In the genomic region with DNA sequence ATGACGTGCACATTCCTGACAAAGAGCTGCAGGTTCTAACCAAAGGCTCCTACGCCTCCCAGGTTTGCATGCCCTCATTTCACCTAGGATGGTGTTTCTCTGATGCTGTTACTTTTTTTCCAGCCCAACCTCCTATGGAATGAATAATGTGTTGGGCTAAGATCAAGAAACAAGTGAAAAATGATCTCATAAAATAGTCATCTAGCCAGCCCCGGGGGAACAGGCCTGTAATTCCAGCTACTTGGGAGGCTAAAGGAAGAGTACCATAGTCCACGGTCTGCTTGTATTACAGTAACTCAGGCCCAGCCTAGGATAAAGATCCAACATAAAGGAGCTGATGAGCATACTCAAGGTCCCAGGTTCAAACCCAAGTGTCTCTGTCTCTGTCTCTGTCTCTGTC, we compare ENCODE assay signal across 19 mouse cellular contexts. TPM values are rescaled to one million over a fixed set of nuclear protein-coding genes. Genes with fewer than 3 reads are reported as not detected.
DNase-seq lines count a peak whose midpoint lies in the region; ATAC-seq lines count a peak whose summit lies in the region.
"Had no signal": no experiment of that assay in that cellular context is flagged by ENCODE, and none has a peak within 500 bp of the region (broad histone marks: within the 10 kb centered on the region; RNA-seq: fewer than 3 reads in every experiment).

No protein-coding gene starts in this region.

- WGBS in kidney, embryonic 14.5 days, result 39% methylated on average over 4 of the region's 4 CpGs

- no peaks in the 10 kb centered on the region for H3K27me3 ChIP-seq in kidney, embryonic 14.5 days (ENCODE audit: control insufficient read depth, insufficient read depth, low read length)
- H3K27me3 ChIP-seq: CH12.LX; forebrain, embryonic 13.5 days; midbrain, embryonic 13.5 days had no signal

- no peak overlapping the region for H3K27ac ChIP-seq in kidney, embryonic 14.5 days (ENCODE audit: low read depth, low read length)
- H3K27ac ChIP-seq: forebrain, embryonic 13.5 days; liver, embryonic 14.5 days; midbrain, embryonic 13.5 days had no signal

- H3K4me1 ChIP-seq in kidney, embryonic 14.5 days (ENCODE audit: control insufficient read depth, insufficient read depth, low read length), result no peaks in the 10 kb centered on the region
- H3K4me1 ChIP-seq: forebrain, embryonic 13.5 days; midbrain, embryonic 13.5 days had no signal

- no peaks in the 10 kb centered on the region for H3K36me3 ChIP-seq in kidney, embryonic 14.5 days (ENCODE audit: control insufficient read depth, insufficient read depth, low read length)
- H3K36me3 ChIP-seq: midbrain, embryonic 13.5 days had no signal

- H3K4me2 ChIP-seq in kidney, embryonic 14.5 days (replicated peaks; ENCODE audit: low read depth, low read length), result no peak overlapping the region
- H3K4me2 ChIP-seq: forebrain, embryonic 13.5 days; heart, embryonic 11.5 days; midbrain, embryonic 13.5 days had no signal

- H3K9me3 ChIP-seq in kidney, embryonic 14.5 days (ENCODE audit: control insufficient read depth, low read length), result no peaks in the 10 kb centered on the region
- H3K9me3 ChIP-seq: forebrain, embryonic 13.5 days; midbrain, embryonic 13.5 days had no signal

- H3K4me3 ChIP-seq in kidney, embryonic 14.5 days (ENCODE audit: low read length), result no peak overlapping the region
- H3K4me3 ChIP-seq: forebrain, embryonic 13.5 days; midbrain, embryonic 13.5 days had no signal

- no peak for DNase-seq in frontal cortex, postnatal 14 days (ENCODE audit: low spot score in 2 of 2)
- DNase-seq in kidney, postnatal 14 days, result no peak
- peak; percentile 20 for DNase-seq in right cerebral cortex, postnatal 25 days
- no peak for DNase-seq in right cerebral cortex, postnatal 4 days
- DNase-seq in layer of hippocampus, adult 11-12 months (ENCODE audit: low spot score), result no peak
- DNase-seq: adrenal gland, postnatal 25 days; cerebellum, adult 8-10 months; kidney, adult 8-10 months; layer of hippocampus, postnatal 36 days; left cerebral cortex, postnatal 4 days; thymus, adult 18-20 months had no signal

- peak; percentile 48 for ATAC-seq in frontal cortex, adult (ENCODE audit: low TSS enrichment)
- 0 out of 2 replicates have a peak, but pooled peaks have one; percentile 60 for ATAC-seq in kidney, embryonic 14.5 days (ENCODE audit: low FRiP score, low TSS enrichment)
- ATAC-seq in activated CD4-positive, CD25-positive, alpha-beta regulatory T cell, adult 4 months, result no peak
- ATAC-seq: forebrain, embryonic 13.5 days; midbrain, embryonic 13.5 days had no signal

- H3K9ac ChIP-seq in kidney, embryonic 14.5 days (ENCODE audit: low read depth, low read length), result no peak overlapping the region
- H3K9ac ChIP-seq: forebrain, embryonic 13.5 days; liver, embryonic 14.5 days; midbrain, embryonic 13.5 days had no signal

RNA-seq across cellular contexts. Expression of a gene that starts 57.1 kb away (rescaled TPM):
- polyA plus RNA-seq in kidney, embryonic 14.5 days (2014; fragmentation: Nextera tagmentation; extraction: Ambion mirVana), result 7.6 and 10.2 TPM in 2 replicates
- polyA plus RNA-seq in activated CD4-positive, CD25-positive, alpha-beta regulatory T cell, adult 4 months (2017; shearing (Covaris generic)), result under 1 TPM; 0.48 to 0.90 TPM
